Mouse (Mus musculus) ovary, adult 10 weeks (tissue): ENCODE data around the gene Fam25c. TPM values are rescaled to one million over a fixed set of nuclear protein-coding genes. Genes with fewer than 3 reads are reported as not detected.

Experiments
- polyA plus RNA-seq: library from polyadenylated mRNA; stranded (reverse); fragments of 350-450 nt; fragmentation: Illumina TruSeq; extraction: RNeasy Lipid Tissue Mini Kit (QIAGEN cat#74804); gene quantifications from one replicate; pipeline ENCODE4 v1.2.3, GENCODE M21; 2014

The Fam25c gene
- polyA plus RNA-seq, result not detected

GRCm38 (mm10) chr14:34355301-34355700, at the start of gene Fam25c:
Fam25c (minus strand) TSS chr14:34355433.

DNA sequence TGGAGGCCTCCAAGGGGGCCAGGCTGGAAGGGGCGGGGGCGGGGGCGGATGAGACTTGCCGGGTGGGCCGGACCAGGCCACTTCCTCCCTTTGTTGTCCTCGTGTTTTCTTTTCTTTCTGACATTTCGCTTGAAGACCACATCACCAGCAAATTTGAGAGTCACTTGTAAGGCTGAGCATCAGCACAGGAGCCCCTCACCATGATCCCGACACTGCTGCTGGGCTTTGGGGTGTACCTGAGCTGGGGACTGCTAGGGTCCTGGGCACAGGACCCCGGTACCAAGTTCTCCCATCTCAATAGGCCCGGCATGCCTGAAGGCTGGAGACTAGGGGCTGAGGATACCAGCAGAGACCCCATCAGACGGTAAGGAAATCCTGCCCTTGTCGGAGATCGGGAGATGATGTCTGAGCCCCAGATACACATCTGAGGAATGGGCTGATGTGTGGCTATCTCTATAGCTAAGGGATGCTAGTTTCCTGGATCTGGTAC, 20.2 kb upstream of the Fam25c start, which contains the start of gene Mmrn2:
Gene Mmrn2 (plus strand): TSS at position 51 of the 490 bp plus-strand sequence.

GRCm38 (mm10) chr14:34374577-34374976, 19.3 kb upstream of the Fam25c start, which contains the start of gene Sncg:
Sncg (minus strand) TSS chr14:34374789.

DNA sequence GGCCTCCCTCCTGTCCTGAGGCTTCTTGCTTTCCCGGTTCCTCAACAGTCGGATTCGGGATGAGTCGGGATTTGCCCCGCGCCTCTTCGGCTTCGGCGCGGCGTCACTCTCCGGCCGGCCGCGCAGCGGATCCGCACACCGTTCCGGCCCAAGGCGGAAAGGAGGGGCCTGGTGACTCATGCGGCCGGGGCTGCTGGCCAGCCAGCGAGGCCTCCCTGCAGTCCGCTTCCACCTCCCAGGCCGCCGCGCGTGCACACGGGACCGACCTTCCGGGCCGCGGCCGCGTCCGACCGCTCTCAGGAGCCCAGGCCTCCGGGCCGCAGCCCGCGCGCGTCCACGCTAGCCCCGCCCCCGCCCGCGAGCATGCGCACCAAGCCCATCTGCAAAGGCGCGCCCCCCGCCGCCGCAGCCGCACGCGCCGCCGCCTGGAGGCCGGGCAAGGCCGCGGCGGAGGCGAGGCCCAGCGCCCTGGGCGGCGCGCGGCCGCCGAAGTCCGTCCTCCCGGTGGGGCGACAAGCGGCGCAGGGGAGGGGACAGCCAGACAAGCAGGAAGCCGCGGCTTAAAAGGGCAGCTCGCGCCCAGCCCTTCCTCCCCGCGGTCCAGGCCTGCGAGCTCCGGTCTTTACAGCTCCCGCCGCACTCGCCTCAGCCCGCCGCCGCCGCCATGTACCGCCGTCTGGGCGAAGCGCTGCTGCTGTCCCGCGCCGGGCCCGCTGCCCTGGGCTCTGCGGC, 44.8 kb downstream of the Fam25c start, which contains the start of the genes Shld2 and Glud1:
Gene Shld2 (minus strand): TSS at position 260 of the 732 bp plus-strand sequence.
Gene Glud1 (plus strand): TSS at position 494 of the 732 bp plus-strand sequence.

Other genes starting within 250 kb of the Fam25c start
- gene Npy4r, start 202.9 kb downstream of the Fam25c start, polyA plus RNA-seq, result not detected
- gene Gprin2, start 153.8 kb downstream of the Fam25c start, polyA plus RNA-seq, result 0.48 TPM
- 1.9 TPM for gene Syt15, start 135.8 kb downstream of the Fam25c start, polyA plus RNA-seq
- 24.2 TPM for gene Shld2, start 44.9 kb downstream of the Fam25c start, polyA plus RNA-seq
- gene Glud1, start 44.7 kb downstream of the Fam25c start, polyA plus RNA-seq, result 207 TPM
- gene Sncg, start 19.4 kb upstream of the Fam25c start, polyA plus RNA-seq, result not detected
- 10.0 TPM for gene Mmrn2, start 20.0 kb upstream of the Fam25c start, polyA plus RNA-seq
- gene Bmpr1a, start 147.9 kb upstream of the Fam25c start, polyA plus RNA-seq, result 300 TPM
- gene 9230112D13Rik, start 167.4 kb upstream of the Fam25c start, polyA plus RNA-seq, result not detected
- 4.1 TPM for gene Ldb3, start 233.2 kb upstream of the Fam25c start, polyA plus RNA-seq
- gene Opn4, start 244.7 kb upstream of the Fam25c start, polyA plus RNA-seq, result not detected